Mouse (Mus musculus): ENCODE results near the gene Raph1. TPM values are rescaled to one million over a fixed set of nuclear protein-coding genes. Genes with fewer than 3 reads are reported as not detected.
A peak's percentile ranks its signal among the peaks of the same experiment; 100 is the strongest.

Raph1 gene
- polyA plus RNA-seq, 1 experiment from 2014 or later, result 38.6 TPM

GRCm38 (mm10) chr1:60569741-60570140 is 2.8 kb upstream of the Raph1 start:
- no peak overlapping the region for H3K9ac ChIP-seq (replicated peaks; ENCODE audit: low read depth, low read length)
- 91% methylated on average over 7 of the region's 7 CpGs for WGBS
- no peaks in the 10 kb centered on the region for H3K27me3 ChIP-seq (ENCODE audit: control insufficient read depth, insufficient read depth, low read length)
- no peaks in the 10 kb centered on the region for H3K9me3 ChIP-seq (ENCODE audit: control insufficient read depth, low read depth, low read length)
- H3K4me3 ChIP-seq (ENCODE audit: low read depth, low read length), result no peak overlapping the region
- H3K36me3 ChIP-seq (ENCODE audit: control insufficient read depth, insufficient read depth, low read length), result no peaks in the 10 kb centered on the region
- ATAC-seq (ENCODE audit: insufficient number of reproducible peaks, insufficient read depth, low FRiP score, low read depth), result no peak
- H3K27ac ChIP-seq (ENCODE audit: low read length), result no peak overlapping the region
- no peak overlapping the region for H3K4me2 ChIP-seq (replicated peaks; ENCODE audit: low read depth, low read length)
- H3K4me1 ChIP-seq (ENCODE audit: control insufficient read depth, insufficient read depth, low read length), result peaks cover under 1% of the 10 kb centered on the region; the same call in 1 of the 2 replicates

GRCm38 (mm10) chr1:60569210-60569609 is 2.3 kb upstream of the Raph1 start:
- Histone ChIP-seq H3K9ac (replicated peaks; ENCODE audit: low read depth, low read length) (no peak overlapping the region), H3K4me1 (ENCODE audit: control insufficient read depth, insufficient read depth, low read length) (peaks cover 3% of the 10 kb centered on the region; the same call in 1 of the 2 replicates), H3K27ac (ENCODE audit: low read length) (no peak overlapping the region), H3K4me2 (replicated peaks; ENCODE audit: low read depth, low read length) (no peak overlapping the region), H3K27me3 (ENCODE audit: control insufficient read depth, insufficient read depth, low read length) (no peaks in the 10 kb centered on the region), H3K36me3 (ENCODE audit: control insufficient read depth, insufficient read depth, low read length) (no peaks in the 10 kb centered on the region), H3K9me3 (ENCODE audit: control insufficient read depth, low read depth, low read length) (no peaks in the 10 kb centered on the region), H3K4me3 (ENCODE audit: low read depth, low read length) (no peak overlapping the region)
- 55% methylated on average over 5 of the region's 5 CpGs for WGBS
- no peak for ATAC-seq (ENCODE audit: insufficient number of reproducible peaks, insufficient read depth, low FRiP score, low read depth)

GRCm38 (mm10) chr1:60567321-60567720 is 417 bp upstream of the Raph1 start:
- 13% methylated on average over 5 of the region's 5 CpGs for WGBS
- peak overlapping the region; percentile 94 for H3K27ac ChIP-seq (ENCODE audit: low read length)
- H3K4me3 ChIP-seq (ENCODE audit: low read depth, low read length), result peak overlapping the region; percentile 94
- peak overlapping the region; percentile 15; the same call in 1 of the 2 replicates for H3K9ac ChIP-seq (replicated peaks; ENCODE audit: low read depth, low read length)
- peaks cover 3% of the 10 kb centered on the region; the same call in 1 of the 2 replicates for H3K4me1 ChIP-seq (ENCODE audit: control insufficient read depth, insufficient read depth, low read length)
- H3K9me3 ChIP-seq (ENCODE audit: control insufficient read depth, low read depth, low read length), result no peaks in the 10 kb centered on the region
- no peaks in the 10 kb centered on the region for H3K36me3 ChIP-seq (ENCODE audit: control insufficient read depth, insufficient read depth, low read length)
- H3K4me2 ChIP-seq (replicated peaks; ENCODE audit: low read depth, low read length), result peak overlapping the region; percentile 79
- no peak for ATAC-seq (ENCODE audit: insufficient number of reproducible peaks, insufficient read depth, low FRiP score, low read depth)
- no peaks in the 10 kb centered on the region for H3K27me3 ChIP-seq (ENCODE audit: control insufficient read depth, insufficient read depth, low read length)

- under 1% methylated on average over 47 of the region's 56 CpGs for WGBS
- Histone ChIP-seq H3K27me3 (ENCODE audit: control insufficient read depth, insufficient read depth, low read length) (no peaks in the 10 kb centered on the region), H3K4me1 (ENCODE audit: control insufficient read depth, insufficient read depth, low read length) (peaks cover 3% of the 10 kb centered on the region; the same call in 1 of the 2 replicates), H3K27ac (ENCODE audit: low read length) (peak overlapping the region; percentile 94), H3K4me2 (replicated peaks; ENCODE audit: low read depth, low read length) (peak overlapping the region; percentile 79), H3K9ac (replicated peaks; ENCODE audit: low read depth, low read length) (peak overlapping the region; percentile 96), H3K36me3 (ENCODE audit: control insufficient read depth, insufficient read depth, low read length) (no peaks in the 10 kb centered on the region), H3K4me3 (ENCODE audit: low read depth, low read length) (peak overlapping the region; percentile 94), H3K9me3 (ENCODE audit: control insufficient read depth, low read depth, low read length) (0 out of 2 replicates have a peak, but pooled peaks cover 2% of the 10 kb centered on the region)
- ATAC-seq (ENCODE audit: insufficient number of reproducible peaks, insufficient read depth, low FRiP score, low read depth), result peak; percentile 43; the same call in 1 of the 2 replicates
These were observed 823 bp downstream of the Raph1 start for GRCm38 (mm10) chr1:60565931-60566630.

- H3K4me2 ChIP-seq (replicated peaks; ENCODE audit: low read depth, low read length), result peak overlapping the region; percentile 79
- H3K36me3 ChIP-seq (ENCODE audit: control insufficient read depth, insufficient read depth, low read length), result no peaks in the 10 kb centered on the region
- H3K27ac ChIP-seq (ENCODE audit: low read length), result peak overlapping the region; percentile 94; the same call in 1 of the 2 replicates
- H3K4me1 ChIP-seq (ENCODE audit: control insufficient read depth, insufficient read depth, low read length), result peaks cover 3% of the 10 kb centered on the region; the same call in 1 of the 2 replicates
- 2% methylated on average over 13 of the region's 13 CpGs for WGBS
- peak overlapping the region; percentile 96 for H3K9ac ChIP-seq (replicated peaks; ENCODE audit: low read depth, low read length)
- H3K4me3 ChIP-seq (ENCODE audit: low read depth, low read length), result peak overlapping the region; percentile 94
- H3K9me3 ChIP-seq (ENCODE audit: control insufficient read depth, low read depth, low read length), result 0 out of 2 replicates have a peak, but pooled peaks cover 9% of the 10 kb centered on the region
- no peak for ATAC-seq (ENCODE audit: insufficient number of reproducible peaks, insufficient read depth, low FRiP score, low read depth)
- no peaks in the 10 kb centered on the region for H3K27me3 ChIP-seq (ENCODE audit: control insufficient read depth, insufficient read depth, low read length)
These were observed 1.5 kb downstream of the Raph1 start for GRCm38 (mm10) chr1:60565270-60565920.

- ATAC-seq (ENCODE audit: insufficient number of reproducible peaks, insufficient read depth, low FRiP score, low read depth), result no peak
- peak overlapping the region; percentile 79 for H3K4me2 ChIP-seq (replicated peaks; ENCODE audit: low read depth, low read length)
These were observed 2.2 kb downstream of the Raph1 start for GRCm38 (mm10) chr1:60564691-60565090.

GRCm38 (mm10) chr1:60563021-60563420 is 3.9 kb downstream of the Raph1 start:
- Histone ChIP-seq H3K9ac (replicated peaks; ENCODE audit: low read depth, low read length) (no peak overlapping the region), H3K36me3 (ENCODE audit: control insufficient read depth, insufficient read depth, low read length) (no peaks in the 10 kb centered on the region), H3K4me2 (replicated peaks; ENCODE audit: low read depth, low read length) (no peak overlapping the region), H3K4me1 (ENCODE audit: control insufficient read depth, insufficient read depth, low read length) (peaks cover 3% of the 10 kb centered on the region; the same call in 1 of the 2 replicates), H3K27ac (ENCODE audit: low read length) (no peak overlapping the region), H3K9me3 (ENCODE audit: control insufficient read depth, low read depth, low read length) (peaks cover 14% of the 10 kb centered on the region; the same call in 1 of the 2 replicates), H3K4me3 (ENCODE audit: low read depth, low read length) (no peak overlapping the region), H3K27me3 (ENCODE audit: control insufficient read depth, insufficient read depth, low read length) (no peaks in the 10 kb centered on the region)
- ATAC-seq (ENCODE audit: insufficient number of reproducible peaks, insufficient read depth, low FRiP score, low read depth), result no peak

More at GRCm38 (mm10) chr1:60564691-60565090, 2.2 kb downstream of the Raph1 start:
- no peaks in the 10 kb centered on the region for H3K36me3 ChIP-seq (ENCODE audit: control insufficient read depth, insufficient read depth, low read length)
- 0 out of 2 replicates have a peak overlapping the region, but pooled peaks have one; percentile 94 for H3K4me3 ChIP-seq (ENCODE audit: low read depth, low read length)
- H3K27ac ChIP-seq (ENCODE audit: low read length), result no peak overlapping the region
- 81% methylated on average over 5 of the region's 5 CpGs for WGBS
- 0 out of 2 replicates have a peak, but pooled peaks cover 10% of the 10 kb centered on the region for H3K9me3 ChIP-seq (ENCODE audit: control insufficient read depth, low read depth, low read length)
- H3K4me1 ChIP-seq (ENCODE audit: control insufficient read depth, insufficient read depth, low read length), result peaks cover 3% of the 10 kb centered on the region; the same call in 1 of the 2 replicates
- H3K27me3 ChIP-seq (ENCODE audit: control insufficient read depth, insufficient read depth, low read length), result no peaks in the 10 kb centered on the region
- H3K9ac ChIP-seq (replicated peaks; ENCODE audit: low read depth, low read length), result no peak overlapping the region

GRCm38 (mm10) chr1:60543681-60544080 is 23.2 kb downstream of the Raph1 start:
- Histone ChIP-seq H3K27ac (ENCODE audit: low read length) (no peak overlapping the region), H3K36me3 (ENCODE audit: control insufficient read depth, insufficient read depth, low read length) (no peaks in the 10 kb centered on the region), H3K9ac (replicated peaks; ENCODE audit: low read depth, low read length) (no peak overlapping the region), H3K4me1 (ENCODE audit: control insufficient read depth, insufficient read depth, low read length) (no peaks in the 10 kb centered on the region), H3K4me2 (replicated peaks; ENCODE audit: low read depth, low read length) (no peak overlapping the region), H3K9me3 (ENCODE audit: control insufficient read depth, low read depth, low read length) (peaks cover 5% of the 10 kb centered on the region; the same call in 1 of the 2 replicates), H3K27me3 (ENCODE audit: control insufficient read depth, insufficient read depth, low read length) (no peaks in the 10 kb centered on the region), H3K4me3 (ENCODE audit: low read depth, low read length) (no peak overlapping the region)
- 37% methylated on average over 1 of the region's 1 CpGs for WGBS
- no peak for ATAC-seq (ENCODE audit: insufficient number of reproducible peaks, insufficient read depth, low FRiP score, low read depth)
